In genomic region chr1:125701773-125702172, GRCm38 (mm10) we compare ENCODE assay signal across 10 mouse cellular contexts. TPM values are rescaled to one million over a fixed set of nuclear protein-coding genes. Genes with fewer than 3 reads are reported as not detected.
DNase-seq lines count a peak whose midpoint lies in the region; ATAC-seq lines count a peak whose summit lies in the region.
"Had no signal": no experiment of that assay in that cellular context is flagged by ENCODE, and none has a peak within 500 bp of the region (broad histone marks: within the 10 kb centered on the region; RNA-seq: fewer than 3 reads in every experiment).

No protein-coding gene starts in this region.

- no peak overlapping the region for H3K9ac ChIP-seq in forebrain, embryonic 14.5 days (ENCODE audit: low read length)
- no peak overlapping the region for H3K9ac ChIP-seq in forebrain, embryonic 11.5 days (ENCODE audit: low read length)
- H3K9ac ChIP-seq in hindbrain, embryonic 14.5 days = no peak overlapping the region
- no peak overlapping the region for H3K9ac ChIP-seq in stomach, embryonic 14.5 days (replicated peaks; ENCODE audit: low read depth, low read length)

- H3K36me3 ChIP-seq in forebrain, embryonic 14.5 days (ENCODE audit: control insufficient read depth, insufficient read depth, low read length) = no peaks in the 10 kb centered on the region
- no peaks in the 10 kb centered on the region for H3K36me3 ChIP-seq in forebrain, embryonic 11.5 days (ENCODE audit: control insufficient read depth, insufficient read depth, low read length)
- H3K36me3 ChIP-seq in hindbrain, embryonic 14.5 days (replicated peaks; ENCODE audit: control insufficient read depth, insufficient read depth) = no peaks in the 10 kb centered on the region
- H3K36me3 ChIP-seq in stomach, embryonic 14.5 days (ENCODE audit: control insufficient read depth, insufficient read depth, low read length) = no peaks in the 10 kb centered on the region

- peak; percentile 27 for DNase-seq in forebrain, embryonic 14.5 days (ENCODE audit: low spot score)
- no peak for DNase-seq in forebrain, embryonic 11.5 days (ENCODE audit: low spot score)
- DNase-seq in lung, postnatal 36 days = peak; percentile 6
- no peak for DNase-seq in lung, postnatal 14 days
- peak; percentile 42 for DNase-seq in hindbrain, embryonic 14.5 days (ENCODE audit: low spot score)
- DNase-seq in frontal cortex, postnatal 10 days (ENCODE audit: low spot score in 2 of 2) = no peak
- DNase-seq in layer of hippocampus, postnatal 25 days (ENCODE audit: extremely low spot score in 1 of 2, low spot score in 1 of 2) = no peak

- H3K27me3 ChIP-seq in forebrain, embryonic 14.5 days (replicated peaks; ENCODE audit: control insufficient read depth, insufficient read depth, low read length) = no peaks in the 10 kb centered on the region
- H3K27me3 ChIP-seq in forebrain, embryonic 11.5 days (ENCODE audit: control insufficient read depth, insufficient read depth, low read length) = no peaks in the 10 kb centered on the region
- H3K27me3 ChIP-seq in hindbrain, embryonic 14.5 days (ENCODE audit: control insufficient read depth, insufficient read depth, low read length) = no peaks in the 10 kb centered on the region
- no peaks in the 10 kb centered on the region for H3K27me3 ChIP-seq in stomach, embryonic 14.5 days (ENCODE audit: control insufficient read depth, insufficient read depth, low read length)

- ATAC-seq in forebrain, embryonic 14.5 days = peak; percentile 48; the same call in 1 of the 2 replicates
- ATAC-seq in forebrain, embryonic 11.5 days (replicated peaks; ENCODE audit: low FRiP score) = no peak; the same call in 1 of the 2 replicates
- peak; percentile 60 for ATAC-seq in hindbrain, embryonic 14.5 days (ENCODE audit: low FRiP score)
- ATAC-seq in stomach, embryonic 14.5 days (ENCODE audit: insufficient number of reproducible peaks, insufficient read depth, low FRiP score, low read depth) = peak; percentile 54; the same call in 1 of the 2 replicates

- H3K4me2 ChIP-seq in forebrain, embryonic 14.5 days (ENCODE audit: low read length) = no peak overlapping the region
- no peak overlapping the region for H3K4me2 ChIP-seq in forebrain, embryonic 11.5 days (ENCODE audit: low read depth, low read length, severe bottlenecking)
- no peak overlapping the region for H3K4me2 ChIP-seq in hindbrain, embryonic 14.5 days (replicated peaks)
- H3K4me2 ChIP-seq in stomach, embryonic 14.5 days (replicated peaks; ENCODE audit: low read depth, low read length) = no peak overlapping the region

- H3K27ac ChIP-seq in forebrain, embryonic 14.5 days (ENCODE audit: low read depth, low read length) = no peak overlapping the region
- H3K27ac ChIP-seq in forebrain, embryonic 11.5 days (ENCODE audit: low read depth, low read length) = no peak overlapping the region
- H3K27ac ChIP-seq in hindbrain, embryonic 14.5 days = 0 out of 2 replicates have a peak overlapping the region, but pooled peaks have one; percentile 12
- H3K27ac ChIP-seq in stomach, embryonic 14.5 days (ENCODE audit: low read length) = no peak overlapping the region

- H3K4me1 ChIP-seq in forebrain, embryonic 14.5 days (ENCODE audit: control insufficient read depth, insufficient read depth, low read length) = no peaks in the 10 kb centered on the region
- no peaks in the 10 kb centered on the region for H3K4me1 ChIP-seq in forebrain, embryonic 11.5 days (replicated peaks; ENCODE audit: control insufficient read depth, insufficient read depth, low read length)
- H3K4me1 ChIP-seq in hindbrain, embryonic 14.5 days (replicated peaks; ENCODE audit: control insufficient read depth, insufficient read depth, low read length) = no peaks in the 10 kb centered on the region
- no peaks in the 10 kb centered on the region for H3K4me1 ChIP-seq in stomach, embryonic 14.5 days (ENCODE audit: control insufficient read depth, insufficient read depth, low read length)

- no peaks in the 10 kb centered on the region for H3K9me3 ChIP-seq in forebrain, embryonic 14.5 days (replicated peaks; ENCODE audit: control insufficient read depth, low read length)
- H3K9me3 ChIP-seq in forebrain, embryonic 11.5 days (ENCODE audit: control insufficient read depth, low read length) = no peaks in the 10 kb centered on the region
- H3K9me3 ChIP-seq in hindbrain, embryonic 14.5 days (ENCODE audit: control insufficient read depth, low read length) = no peaks in the 10 kb centered on the region
- H3K9me3 ChIP-seq in stomach, embryonic 14.5 days (ENCODE audit: control insufficient read depth, low read depth, low read length) = no peaks in the 10 kb centered on the region

- WGBS in forebrain, embryonic 14.5 days = 72% methylated on average over 7 of the region's 7 CpGs
- WGBS in forebrain, embryonic 11.5 days = 90% methylated on average over 7 of the region's 7 CpGs
- 54% methylated on average over 7 of the region's 7 CpGs for WGBS in hindbrain, embryonic 14.5 days
- 50% methylated on average over 7 of the region's 7 CpGs for WGBS in stomach, embryonic 14.5 days

- no peak overlapping the region for H3K4me3 ChIP-seq in forebrain, embryonic 14.5 days (ENCODE audit: low read depth, low read length)
- no peak overlapping the region for H3K4me3 ChIP-seq in forebrain, embryonic 11.5 days (ENCODE audit: low read depth, low read length)
- H3K4me3 ChIP-seq in hindbrain, embryonic 14.5 days (replicated peaks; ENCODE audit: low read length) = no peak overlapping the region
- no peak overlapping the region for H3K4me3 ChIP-seq in stomach, embryonic 14.5 days (ENCODE audit: low read depth, low read length)

RNA-seq across cellular contexts. Expression of gene Gpr39, which starts 25.0 kb away (rescaled TPM):
- polyA plus RNA-seq in forebrain, embryonic 14.5 days (2014; fragmentation: Nextera tagmentation; extraction: Ambion mirVana) = not detected in 2 replicates
- polyA plus RNA-seq in forebrain, embryonic 11.5 days (2014; fragmentation: Nextera tagmentation; extraction: Ambion mirVana) = not detected in 2 replicates
- not detected in 2 replicates for polyA plus RNA-seq in hindbrain, embryonic 14.5 days (2014; fragmentation: Nextera tagmentation; extraction: Ambion mirVana)
- 6.3 and 6.7 TPM in 2 replicates for polyA plus RNA-seq in stomach, embryonic 14.5 days (2014; fragmentation: Nextera tagmentation; extraction: Ambion mirVana)
- total RNA-seq in layer of hippocampus, postnatal 25 days (2021) = under 1 TPM; 0.33 to 0.34 TPM
- total RNA-seq: CH12.LX; hematopoietic stem cell, adult 5-6 weeks had no signal

Comparison
In these comparisons a context has a peak if more than half of its experiments do, and no peak if none do; other contexts are left out.
1. DNase-seq: peak in forebrain, embryonic 14.5 days (single experiment), lung, postnatal 36 days (single experiment) and hindbrain, embryonic 14.5 days (single experiment); none in forebrain, embryonic 11.5 days (single experiment), lung, postnatal 14 days (single experiment), frontal cortex, postnatal 10 days (0 of 2) and layer of hippocampus, postnatal 25 days (0 of 2).